Mouse (Mus musculus) lung, postnatal 4 days (tissue): ENCODE results near the gene Mkrn2.
"Not testable (repeated sequence)": the region's sequence is repeated elsewhere in the genome, so short reads cannot be mapped to it uniquely, and the experiment has no call there.

ENCODE experiments used
- DNase-seq, 2 experiments: peaks; one replicate each; pipeline ENCODE4 v3.0.0; 2021

Mkrn2 gene

DNA sequence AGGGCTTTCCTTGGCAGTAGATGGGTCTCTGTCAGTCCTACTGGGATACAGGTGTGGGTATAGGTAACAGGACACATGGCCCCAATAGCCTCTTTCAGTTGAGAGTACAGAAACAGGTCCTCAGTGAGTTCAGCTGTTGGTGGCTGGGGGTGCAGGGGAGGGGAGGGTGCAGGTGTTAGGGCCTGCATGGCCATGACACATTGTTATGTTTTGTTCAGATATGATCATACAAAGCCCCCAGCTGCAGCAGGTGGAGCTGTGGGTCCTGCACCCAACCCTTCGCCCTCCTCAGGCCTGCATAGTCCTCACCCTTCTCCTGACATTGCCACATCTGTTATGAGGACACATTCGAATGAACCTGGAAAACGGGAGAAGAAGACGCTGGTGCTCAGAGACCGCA lies 8.6 kb downstream of the Mkrn2 start:
- no peak for DNase-seq

DNA sequence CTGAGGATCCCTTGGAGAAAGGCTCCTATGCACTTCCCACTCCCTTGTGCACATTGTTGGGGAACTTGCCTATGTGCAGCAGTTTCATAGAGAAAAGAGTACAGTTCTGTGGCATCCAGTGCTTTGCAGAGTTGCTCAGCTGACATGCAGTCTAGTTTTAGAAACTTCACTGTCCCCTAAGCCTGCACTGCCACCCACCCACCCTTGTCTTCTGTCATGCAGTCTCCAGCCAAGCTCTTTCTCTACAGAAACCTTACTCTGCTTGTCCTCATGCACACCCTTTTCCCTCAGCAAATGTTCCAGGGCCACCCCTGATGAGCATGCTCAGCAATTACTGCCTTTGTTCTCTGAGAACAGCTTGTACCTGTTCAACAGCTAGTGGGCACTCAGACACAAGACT lies 12.1 kb downstream of the Mkrn2 start:
- DNase-seq, result no peak

DNA sequence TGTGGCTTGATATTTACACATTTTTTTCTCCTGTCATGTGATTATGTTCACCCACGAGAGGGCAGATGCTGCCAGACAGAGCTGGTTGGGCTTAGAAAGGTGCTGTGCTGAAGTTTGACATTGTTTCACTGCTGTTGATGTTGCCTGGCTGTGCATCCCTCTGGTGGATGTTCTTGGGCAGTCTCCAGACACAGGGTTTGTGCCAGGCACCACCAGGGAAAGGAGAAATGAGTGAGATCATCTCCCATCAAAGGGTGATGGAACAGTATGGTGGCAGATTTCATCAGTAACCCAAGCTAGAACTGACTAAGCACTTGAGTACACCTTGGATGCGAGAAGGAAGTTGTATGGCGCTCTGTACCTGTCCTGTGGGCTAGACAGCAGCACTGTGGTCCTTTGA lies 14.3 kb downstream of the Mkrn2 start:
- no peak for DNase-seq

DNA sequence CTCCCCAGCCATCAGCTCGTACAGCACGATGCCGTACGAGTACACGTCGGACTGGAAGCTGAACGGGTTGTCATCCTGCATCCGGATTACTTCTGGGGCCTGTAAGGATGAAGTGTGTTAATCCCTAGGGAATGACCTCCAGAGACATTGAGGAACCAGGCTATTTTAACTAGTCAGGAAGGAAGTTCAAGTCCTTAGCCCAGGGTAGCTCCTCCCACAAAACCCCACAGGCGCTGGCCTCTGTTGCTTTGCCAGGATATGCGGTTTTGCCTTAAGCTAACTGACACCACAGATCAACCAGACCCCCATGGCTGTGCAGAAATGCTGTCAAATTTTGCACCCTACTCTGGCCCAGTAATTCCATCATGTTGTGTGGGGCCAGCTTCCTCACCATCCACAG lies 18.1 kb downstream of the Mkrn2 start:
- no peak for DNase-seq

DNA sequence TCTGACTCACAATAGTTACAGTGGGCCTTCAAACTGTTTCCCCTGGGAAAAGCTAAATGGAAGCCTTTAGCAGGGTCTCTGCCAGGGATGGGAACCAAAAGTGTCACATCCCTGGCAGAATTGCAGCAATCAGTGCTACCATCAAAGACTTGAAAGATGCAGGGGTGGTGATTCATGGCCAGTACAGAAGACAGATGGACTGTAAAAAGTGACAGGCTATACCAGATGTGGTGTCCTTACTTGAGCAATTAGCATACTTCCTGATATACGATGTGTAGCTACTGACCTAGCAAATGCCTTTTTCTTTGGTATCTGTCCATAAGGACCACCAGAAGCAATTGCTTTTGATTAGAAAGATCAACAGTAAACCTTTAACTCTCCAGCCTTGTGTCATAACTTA lies 19.2 kb downstream of the Mkrn2 start:
- DNase-seq, result no peak

DNA sequence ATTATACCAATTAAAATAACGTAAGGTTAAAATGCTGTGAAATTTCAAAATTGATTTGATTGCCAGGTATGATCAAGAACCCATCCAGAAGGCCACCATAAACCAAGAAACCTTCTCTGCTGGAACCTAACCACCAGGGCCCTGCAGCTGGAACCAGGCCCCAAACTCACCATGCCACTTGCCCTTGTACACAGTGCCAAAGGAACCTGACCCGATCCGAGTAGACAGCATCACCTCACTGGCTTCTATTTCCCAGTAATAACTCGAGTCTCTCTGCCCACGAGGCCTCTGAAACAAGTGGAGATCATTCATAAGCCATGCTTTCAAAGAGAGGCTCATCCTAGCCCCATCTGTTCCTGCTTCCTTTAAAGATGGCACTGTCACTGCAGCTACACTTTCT lies 24.4 kb downstream of the Mkrn2 start:
- DNase-seq, result no peak

DNA sequence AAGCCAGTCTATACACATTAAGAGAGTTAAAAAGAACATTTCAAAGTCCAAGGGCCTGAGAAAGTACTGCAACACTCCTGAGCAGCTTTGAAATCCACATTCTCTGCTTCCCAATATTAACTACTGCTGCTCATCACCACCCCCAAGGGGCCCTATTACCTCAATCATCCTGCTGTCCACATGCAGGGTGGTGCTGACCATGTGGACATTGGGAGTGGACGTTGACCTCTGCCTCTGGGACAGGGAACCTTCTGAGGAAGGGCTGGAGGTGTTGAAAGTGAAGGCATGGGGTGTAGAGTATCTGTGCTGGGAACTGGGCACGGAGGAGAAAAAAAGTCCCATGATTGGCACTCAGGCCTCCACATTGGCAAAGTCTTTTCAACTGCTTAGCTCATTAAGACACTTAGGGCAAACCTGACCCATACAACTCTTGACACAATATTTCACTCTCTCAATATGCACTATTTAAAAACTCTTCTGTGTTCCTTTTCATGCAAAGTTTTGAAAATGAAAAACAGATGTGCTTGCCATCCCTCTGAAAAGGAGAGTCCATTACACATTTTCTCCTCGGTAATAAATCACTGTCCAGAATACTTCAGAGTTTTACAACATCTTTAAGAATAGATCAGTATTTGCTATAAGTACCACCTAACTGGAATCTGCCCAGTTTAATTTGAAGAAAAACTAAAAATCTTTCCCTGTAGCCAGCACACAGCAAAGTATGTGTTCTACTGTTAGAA lies 29.5 kb downstream of the Mkrn2 start:
- no peak for DNase-seq

DNA sequence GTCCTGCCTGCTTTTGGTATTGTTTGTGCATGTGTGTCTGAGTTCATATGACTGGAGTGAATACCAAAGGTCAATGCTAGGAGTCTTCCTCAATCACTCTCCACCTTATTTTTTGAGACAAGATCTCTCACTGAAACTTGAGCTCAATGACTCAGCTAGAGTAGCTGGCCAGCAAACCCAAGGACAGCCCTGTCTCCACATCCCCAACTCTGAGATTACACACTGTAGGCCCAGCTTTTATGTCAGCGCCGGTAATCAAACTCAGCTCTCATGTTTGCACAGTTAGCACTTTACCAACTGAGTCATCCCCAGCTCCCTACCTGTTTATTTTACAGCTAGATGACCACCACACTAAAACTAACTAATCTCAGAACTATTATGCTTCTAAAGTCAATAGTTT lies 32.3 kb downstream of the Mkrn2 start:
- no peak for DNase-seq

DNA sequence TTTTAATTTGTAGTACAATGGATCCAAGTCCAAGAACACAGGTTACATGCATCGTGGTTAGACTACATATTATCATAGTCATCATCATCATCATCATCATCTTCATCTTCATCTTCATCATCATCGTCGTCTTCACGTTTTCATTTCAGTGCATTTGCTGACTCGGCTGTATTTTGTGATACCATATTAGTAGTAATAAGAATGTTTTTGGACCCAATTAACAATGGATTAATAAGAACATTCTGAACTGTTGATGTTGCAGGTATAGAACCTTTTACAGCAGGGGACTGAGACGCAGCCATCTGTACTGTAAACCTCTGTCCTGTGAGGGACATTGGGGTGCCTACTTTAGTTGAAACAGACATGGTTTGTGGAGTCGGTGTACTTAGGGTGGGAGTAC lies 36.5 kb downstream of the Mkrn2 start:
- DNase-seq, result not testable (repeated sequence)

DNA sequence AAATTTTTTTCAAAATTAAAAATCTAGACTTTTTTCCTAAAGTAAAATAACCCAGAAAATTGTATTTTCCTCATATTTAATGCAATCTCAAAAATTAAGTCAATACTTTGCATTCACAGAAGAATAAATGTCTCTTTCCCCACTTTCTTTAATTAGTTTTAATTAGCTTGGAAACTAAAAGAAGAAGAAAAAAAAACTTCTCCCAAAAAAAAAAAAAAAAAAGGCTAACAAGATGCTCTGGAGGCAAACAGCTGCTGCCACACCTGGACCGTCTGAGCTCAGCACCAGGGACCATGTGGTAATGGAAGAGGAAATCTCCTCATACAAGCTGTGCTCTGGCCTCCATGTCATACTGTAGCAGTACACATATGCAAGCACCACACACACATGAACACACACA lies 41.6 kb downstream of the Mkrn2 start:
- DNase-seq, result no peak

DNA sequence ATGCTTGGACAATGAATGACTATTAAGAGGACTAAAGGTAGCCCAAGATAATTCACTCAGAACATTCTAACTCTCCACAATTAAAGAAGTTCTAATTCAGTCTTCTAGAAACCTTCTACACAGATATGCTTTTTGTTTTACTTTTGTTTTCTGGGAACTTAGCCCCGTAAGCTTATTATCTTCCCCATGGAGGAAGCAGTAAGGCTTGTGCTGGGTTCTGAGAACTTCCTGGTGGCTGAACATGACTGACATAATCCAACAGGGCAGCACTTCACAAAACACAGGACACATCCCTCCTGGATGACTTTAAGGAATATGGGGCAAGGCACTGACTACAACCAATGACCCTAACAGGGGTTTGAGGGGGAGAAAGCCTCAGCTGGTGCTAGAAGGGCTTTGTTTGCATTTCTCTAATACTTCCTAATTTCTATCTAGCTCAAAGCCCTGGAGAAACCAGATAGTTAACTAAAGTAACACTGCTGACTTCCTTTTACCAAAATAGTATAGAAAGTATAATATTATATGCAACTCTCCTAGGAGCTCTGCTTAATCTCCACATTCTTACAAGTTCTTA lies 48.2 kb downstream of the Mkrn2 start:
- no peak for DNase-seq

DNA sequence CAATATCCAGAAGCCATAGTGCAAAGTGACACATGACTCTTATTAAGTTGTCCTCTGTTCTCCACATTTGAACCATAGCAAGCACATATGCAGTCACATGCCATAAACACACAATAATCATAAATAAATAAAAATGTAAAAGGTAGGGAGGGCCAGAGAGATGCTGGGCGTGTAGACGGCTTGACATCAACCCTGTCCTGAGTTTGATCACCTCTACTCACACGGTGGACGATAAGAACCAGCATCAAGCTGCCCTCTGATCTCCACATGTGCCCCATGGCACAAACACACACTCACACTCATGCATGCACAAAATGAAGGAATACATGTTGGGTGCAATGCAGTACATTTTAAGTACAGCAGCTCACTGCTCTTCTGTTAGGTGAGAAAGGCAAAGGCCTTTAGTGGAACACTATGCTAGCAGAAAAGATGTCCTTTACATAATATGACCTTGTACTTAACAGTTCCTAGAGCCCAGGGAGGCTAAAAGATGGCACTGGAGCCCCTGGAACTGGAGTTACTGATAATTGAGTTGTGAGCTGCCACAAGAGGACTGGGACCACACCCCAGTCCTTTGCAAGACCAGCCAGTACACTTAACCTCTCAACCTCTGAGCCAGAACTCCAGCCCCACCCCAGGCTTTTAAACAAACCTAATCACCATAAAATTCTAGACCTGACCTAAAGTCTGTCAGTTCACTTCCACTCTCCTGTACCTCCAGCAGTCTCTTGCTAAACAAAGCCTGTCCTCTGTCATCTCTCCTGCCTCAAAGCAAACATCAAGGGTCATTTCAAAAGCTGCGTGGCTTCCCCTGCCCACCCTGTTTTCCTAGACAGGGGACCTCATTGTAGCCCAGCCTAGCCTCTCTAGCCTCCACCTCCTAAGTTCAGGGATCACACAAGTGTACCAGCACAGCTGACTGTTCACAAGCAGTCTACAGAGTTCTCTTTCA lies 49.0 kb downstream of the Mkrn2 start:
- DNase-seq, result peak; percentile 22 to 26

DNA sequence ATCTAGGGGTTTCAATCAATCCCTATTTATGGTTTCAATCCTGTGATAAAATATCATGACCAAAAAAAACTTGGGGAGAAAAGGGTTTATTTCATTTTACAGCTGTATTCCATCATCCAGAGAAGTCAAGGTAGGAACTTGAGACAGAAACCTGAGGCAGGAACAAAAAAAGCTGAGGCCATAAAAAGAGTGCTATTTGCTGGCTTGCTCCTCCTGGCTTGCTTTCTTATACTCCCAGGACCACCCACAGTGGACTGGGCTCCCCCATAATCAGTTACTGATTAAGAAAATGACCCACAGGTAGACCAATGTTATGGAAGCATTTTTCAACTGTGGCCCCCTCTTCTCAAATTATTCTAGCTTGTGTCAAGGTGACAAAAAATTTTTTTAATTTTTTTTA lies 50.0 kb downstream of the Mkrn2 start:
- DNase-seq, result no peak

DNA sequence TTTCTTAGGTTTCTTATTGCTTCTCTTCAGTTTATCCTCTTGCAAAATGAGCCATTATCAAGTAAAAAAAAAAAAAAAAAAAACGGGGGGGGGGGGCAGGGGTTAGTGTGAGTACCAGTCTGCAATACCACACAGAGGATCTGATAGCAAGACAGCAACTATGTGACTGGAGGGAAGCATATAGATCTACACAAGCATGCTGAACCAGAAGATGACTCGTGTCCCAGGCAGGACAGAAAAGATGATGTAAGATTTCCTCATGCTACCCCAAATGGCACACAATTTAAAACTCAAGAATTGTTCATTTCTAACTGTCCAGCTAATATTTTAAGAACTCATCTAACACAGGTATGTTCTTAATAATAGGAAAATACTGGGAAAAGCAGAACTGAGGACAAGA lies 52.2 kb downstream of the Mkrn2 start:
- DNase-seq, result no peak

DNA sequence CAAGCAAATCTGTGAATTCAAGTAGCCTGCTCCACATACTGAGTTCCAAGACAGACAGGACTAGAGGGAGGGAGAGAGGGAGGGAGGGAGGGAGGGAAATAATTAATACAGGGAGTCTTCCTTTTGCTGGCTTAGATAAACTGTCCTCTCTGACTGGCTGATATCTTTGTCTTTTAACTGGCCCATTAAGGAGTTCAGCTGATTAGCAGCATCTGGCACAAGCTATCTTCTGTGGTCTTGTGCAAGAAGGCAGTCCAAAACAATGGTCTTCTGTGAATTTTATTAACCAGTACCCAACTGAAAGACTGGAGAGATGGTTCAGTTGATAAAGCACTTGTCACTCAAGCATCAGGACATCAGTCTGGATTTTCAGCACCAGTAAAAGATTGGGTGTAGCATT lies 57.1 kb downstream of the Mkrn2 start:
- DNase-seq, result no peak

DNA sequence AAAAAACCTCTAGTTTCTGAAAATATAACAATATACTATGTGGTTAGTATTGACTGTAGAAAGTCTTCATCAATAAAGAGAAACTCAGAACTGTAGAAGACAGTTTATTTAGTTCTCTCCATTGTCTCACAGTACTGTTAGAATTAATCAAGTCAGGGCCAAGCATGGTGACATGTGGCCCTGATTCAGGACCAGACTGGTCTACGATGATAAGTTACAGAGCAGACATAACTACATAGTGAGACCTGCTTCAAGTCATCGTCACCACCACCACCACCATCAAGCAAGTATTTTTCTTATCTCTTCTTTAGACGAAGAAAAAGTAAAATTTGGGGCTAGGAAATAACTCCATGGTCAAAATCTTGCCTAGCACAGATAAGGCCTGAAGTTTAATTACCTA lies 62.6 kb downstream of the Mkrn2 start:
- no peak for DNase-seq

DNA sequence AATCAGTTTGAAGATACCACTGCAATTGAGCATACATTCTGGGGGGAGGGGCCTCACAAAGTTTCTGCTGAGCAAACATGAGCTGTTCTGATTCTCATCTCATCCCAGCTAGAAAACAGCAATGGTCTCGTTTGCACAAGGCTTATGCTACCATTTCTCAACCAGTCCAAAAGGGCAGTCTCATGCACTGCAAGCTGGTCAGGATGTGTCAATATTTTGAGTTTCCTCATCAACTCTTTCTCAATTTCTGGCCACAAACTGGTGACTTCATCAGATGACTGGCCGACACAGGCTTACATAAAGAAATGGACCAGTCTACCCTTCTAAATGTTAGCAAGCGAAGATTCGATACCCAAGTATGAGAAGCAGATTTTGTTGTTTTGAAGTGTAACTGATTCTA lies 64.9 kb downstream of the Mkrn2 start:
- peak; percentile 35 to 61 for DNase-seq
